Mouse (Mus musculus) adrenal gland, postnatal 25 days (tissue): ENCODE results near the gene Zfp316. TPM values are rescaled to one million over a fixed set of nuclear protein-coding genes. Genes with fewer than 3 reads are reported as not detected.

Source experiments
- DNase-seq: peaks from one replicate; pipeline ENCODE4 v3.0.0; 2021; ENCODE audit warnings: mixed read lengths
- long read RNA-seq: library from polyadenylated mRNA; stranded (forward); transcript quantifications from one replicate; pipeline ENCODE4 v2.0.0, GENCODE M21; 2021
- total RNA-seq: library from RNA; stranded (reverse); gene quantifications from 2 replicates; pipeline ENCODE4 v1.2.3, GENCODE M21; 2021

Zfp316 gene
- 7.4 and 11.6 TPM in 2 replicates for total RNA-seq
- long read RNA-seq, full-length matches to known transcripts = 7 of 9 reads
- long read RNA-seq, partial matches to known transcripts = 1 of 9 reads
- long read RNA-seq, other reads (novel, unspliced or antisense) = 1 of 9 reads

DNA sequence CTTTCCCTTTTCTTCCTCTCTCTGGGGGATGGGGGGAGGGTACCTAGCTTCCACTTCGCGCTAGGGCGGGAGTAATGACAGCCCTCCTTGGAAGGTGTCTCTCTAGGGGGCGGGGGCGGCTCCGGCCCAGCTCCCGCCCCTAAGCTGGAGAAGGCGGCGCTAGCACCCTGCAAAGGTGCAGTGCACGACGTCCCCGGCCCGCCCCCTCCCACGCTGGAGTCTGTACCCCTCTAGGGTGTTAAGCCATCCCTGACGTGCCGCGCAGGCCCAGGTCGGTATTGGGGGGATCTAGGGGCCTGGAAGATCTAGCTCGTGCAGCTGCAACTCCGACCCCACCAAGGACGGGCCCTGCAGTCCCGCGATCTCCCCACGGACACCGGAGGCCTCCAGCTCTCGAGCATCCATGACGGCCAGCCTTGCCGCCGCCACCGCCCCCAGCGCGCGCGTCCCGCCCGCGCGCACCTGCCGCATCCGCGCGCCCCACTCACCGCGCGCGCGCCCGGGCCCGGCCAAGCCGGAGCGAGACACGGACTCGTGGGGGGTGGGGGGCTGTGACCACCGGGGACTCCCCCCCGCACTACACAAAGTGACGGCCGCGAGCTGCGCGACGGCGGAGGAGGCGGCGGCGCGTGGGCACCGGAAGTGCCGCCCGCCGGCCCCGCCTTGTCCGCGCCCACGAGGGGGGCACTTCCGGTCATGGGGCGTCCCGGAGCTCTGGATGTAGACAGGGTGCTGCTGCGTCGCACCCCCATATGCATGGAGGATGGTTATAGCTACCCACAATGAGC is at the start of gene Zfp316:
Zfp316 (minus strand) TSS at position 660 of the 788 bp plus-strand sequence.
- DNase-seq = peak; percentile 79

DNA sequence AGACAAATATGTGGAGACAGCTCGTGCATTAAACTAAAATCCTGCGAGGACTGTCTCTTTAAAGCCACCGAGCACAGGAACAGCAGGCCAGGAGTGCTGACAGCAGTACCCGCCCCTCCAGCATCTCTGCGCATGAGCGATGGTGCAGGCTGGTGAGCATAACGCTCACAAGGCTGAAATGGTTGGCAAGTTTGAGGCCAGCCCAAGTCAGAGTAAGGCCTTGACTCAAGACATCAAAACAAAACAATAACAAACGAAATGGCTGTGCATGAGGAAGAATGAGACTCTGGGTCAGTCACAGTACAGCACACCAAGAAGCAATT is 47.4 kb upstream of the Zfp316 start:
- peak; percentile 57 for DNase-seq

DNA sequence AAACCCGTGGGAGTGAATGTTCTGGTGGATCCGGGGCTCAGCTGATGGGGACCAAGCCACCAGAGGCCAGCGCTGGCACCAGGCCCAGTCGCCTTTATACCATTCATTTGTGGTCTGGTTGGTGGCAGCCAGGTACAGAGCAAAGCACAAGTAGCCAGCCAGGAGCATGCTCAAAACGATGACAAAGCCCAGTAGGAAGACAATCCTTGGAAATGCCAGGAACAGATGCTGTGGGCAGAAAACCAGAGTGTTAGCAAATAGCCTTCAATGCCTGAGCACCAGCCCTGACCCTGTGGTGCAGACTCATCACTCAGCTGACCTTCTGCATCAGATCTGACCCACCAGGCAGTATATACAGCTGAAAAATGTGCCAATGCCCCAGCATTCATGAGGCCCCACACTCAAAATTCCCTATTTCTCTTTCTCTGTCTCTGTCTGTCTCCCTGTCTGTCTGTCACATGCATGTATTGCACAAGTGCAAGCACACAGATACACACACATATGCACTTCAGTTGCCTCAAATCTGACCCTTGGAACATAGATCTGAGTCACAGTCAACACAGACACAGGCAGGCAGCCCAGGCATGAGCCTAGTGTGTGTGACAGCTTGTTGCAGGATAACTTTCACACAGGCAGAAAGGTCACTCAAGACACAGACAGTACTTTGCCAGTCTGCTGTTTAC is 46.9 kb upstream of the Zfp316 start:
- DNase-seq = no peak

DNA sequence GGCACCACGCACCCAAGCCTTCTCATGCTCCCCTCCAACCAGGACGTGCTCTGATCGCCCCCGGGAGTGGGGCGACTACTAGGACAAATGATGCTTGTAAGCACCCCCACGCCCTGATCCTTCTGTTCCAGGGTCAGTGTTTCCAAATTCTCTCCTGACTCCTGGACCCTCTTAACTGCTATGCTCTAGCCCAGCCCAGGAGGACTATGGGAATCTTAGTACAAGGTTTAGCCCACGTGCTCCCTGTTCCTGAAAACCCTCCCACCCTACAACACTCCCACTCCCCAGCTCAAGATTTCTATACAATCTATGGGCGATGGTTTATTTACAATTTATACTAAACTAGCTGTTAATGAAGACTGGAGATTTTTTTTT is 45.7 kb upstream of the Zfp316 start:
- no peak for DNase-seq

DNA sequence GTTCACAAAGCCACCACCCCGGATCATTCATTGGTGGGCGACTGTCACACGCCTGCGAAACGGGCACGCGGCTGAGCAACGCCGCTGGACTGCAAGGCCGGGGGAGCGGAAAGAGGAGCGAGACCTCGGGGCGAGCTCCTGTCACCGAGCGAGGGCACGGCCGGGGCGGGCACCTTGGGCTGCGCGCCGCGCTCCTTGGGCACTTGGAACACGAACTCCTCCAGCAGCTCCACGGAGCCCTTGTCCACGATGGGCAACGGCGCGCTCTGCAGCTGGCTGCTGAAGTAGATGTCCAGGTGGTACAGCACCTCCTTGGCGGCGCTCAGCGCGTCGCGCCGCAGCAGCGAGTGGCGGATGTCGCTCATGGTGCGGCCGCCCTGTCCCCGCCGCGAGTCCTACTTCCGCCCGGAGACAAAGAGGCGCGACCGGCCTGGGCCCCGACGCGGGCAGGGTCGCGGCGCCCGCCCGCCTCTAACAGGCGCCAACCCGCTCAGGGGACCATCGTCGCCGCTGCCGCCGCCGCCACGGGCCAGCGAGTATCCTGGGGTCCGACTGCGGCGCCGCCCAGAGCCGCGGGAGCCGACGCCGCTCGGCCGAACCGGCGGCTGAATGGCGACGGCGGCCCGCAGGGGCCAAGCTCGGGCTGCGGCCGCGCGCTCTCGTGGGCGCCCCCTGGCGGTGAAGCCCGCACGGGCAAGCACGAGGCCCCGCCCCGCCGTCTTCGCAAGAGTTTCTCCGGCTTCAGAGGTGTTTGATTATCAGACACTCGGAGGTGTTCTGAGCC is 45.1 kb upstream of the Zfp316 start, which contains the start of gene E130309D02Rik:
E130309D02Rik (minus strand) TSS at position 631 of the 784 bp plus-strand sequence.
- DNase-seq = peak; percentile 94

DNA sequence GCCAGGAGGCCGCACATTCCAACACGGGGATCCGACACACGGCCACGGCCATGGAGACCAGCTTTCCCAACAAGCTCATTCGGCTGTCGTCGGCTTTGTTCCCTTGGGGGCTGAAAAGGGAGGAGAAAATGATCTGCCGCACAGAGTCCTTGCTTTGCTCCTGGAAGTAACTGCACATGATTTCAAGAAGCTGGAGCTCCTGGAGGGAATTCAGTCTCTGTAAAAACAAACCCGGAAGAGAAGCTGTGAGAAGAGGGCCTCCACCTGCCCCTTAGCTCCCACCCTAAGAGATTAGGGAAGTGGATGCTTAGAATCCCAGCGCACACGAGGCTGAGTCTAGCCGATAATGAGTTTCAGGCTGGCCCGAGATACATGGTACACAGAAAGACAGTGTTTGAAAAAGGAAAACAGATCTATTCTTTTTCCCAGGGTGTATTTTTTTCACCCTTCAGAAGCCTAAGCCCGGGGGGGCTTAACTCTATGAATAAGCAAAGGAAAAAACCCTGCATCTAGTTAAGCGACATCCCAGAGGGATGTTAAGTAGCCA is 44.4 kb upstream of the Zfp316 start:
- no peak for DNase-seq

DNA sequence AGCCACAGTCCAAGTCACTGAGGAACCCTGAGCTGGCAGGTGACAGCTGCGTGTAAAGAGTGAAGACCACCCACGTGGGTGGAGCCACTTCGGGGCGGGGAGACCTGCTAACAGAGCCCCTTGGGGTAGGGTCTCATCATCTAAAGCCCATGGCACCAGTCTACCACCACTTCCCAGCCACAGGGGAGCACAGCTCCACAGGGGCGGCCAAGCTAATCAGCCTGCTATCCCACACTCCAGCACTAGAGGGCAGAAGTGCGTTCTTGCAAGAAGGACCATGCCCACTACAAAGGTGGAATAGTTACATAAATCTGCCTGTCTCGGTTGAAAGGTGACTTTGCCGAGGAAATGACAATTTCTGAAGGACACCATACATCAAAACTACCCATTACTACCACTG is 42.1 kb upstream of the Zfp316 start:
- peak; percentile 76 for DNase-seq

- no peak for DNase-seq
Observed at GRCm38 (mm10) chr5:143309916-143310315, 40.1 kb upstream of the Zfp316 start.

DNA sequence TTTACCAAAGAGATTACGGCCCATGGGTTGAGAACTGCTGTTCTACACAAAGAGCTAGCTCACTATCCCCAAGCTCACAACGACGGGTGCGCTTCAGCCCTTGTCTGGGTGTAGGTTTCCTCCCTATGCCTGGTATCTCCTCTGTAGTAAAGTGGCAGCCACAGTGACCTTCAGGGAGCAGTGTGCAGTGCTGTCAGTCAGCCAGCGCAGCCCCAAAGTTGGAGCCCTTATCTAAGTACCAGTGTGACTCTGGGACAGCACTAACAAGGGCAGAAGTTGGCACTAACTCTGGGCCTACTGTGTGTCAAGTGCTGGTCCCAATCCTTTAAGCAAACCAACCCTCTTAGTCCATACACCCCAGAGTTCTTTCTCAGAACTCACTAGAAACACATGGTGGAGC is 39.0 kb upstream of the Zfp316 start:
- DNase-seq = no peak

DNA sequence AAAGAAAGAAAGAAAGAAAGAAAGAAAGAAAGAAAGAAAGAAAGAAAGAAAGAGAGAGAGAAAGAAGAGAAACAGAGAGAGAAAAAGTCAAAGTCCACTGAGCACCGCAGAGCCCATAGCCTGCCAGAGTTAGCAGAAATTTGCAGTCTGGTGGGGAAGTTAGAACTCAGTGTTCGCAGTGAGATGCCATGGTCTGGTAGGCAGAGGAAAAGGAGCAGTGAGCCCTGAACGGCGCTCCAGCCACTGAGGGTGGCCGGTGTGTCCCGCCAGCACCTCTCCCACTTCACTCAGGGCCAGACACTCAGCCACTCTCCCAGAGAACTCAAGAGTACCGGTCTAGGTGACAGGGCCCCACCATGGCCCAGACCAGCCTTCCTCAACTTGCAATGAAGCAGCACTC is 34.4 kb upstream of the Zfp316 start:
- DNase-seq = no peak

GRCm38 (mm10) chr5:143301296-143301695 is 31.5 kb upstream of the Zfp316 start:
- no peak for DNase-seq

DNA sequence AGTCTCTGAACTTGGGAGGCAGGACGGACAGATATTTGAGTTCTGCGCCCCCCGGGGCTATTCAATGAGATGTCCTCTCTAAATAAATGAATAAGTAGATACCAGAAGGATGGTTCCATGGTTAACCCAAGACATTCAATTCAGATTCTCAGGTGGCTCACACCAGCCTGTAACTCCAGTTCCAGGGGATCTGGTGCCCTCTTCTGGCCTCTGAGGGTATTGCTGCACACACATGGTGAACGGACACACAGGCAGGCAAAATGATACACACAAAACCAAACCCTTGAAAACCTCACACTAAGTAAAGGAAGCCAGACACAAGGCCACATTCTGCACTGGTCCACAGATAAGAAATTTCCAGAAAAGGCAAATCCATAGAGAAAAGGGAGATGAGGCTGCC is 29.9 kb upstream of the Zfp316 start:
- DNase-seq = peak; percentile 59

- DNase-seq = no peak
Observed at GRCm38 (mm10) chr5:143298391-143298790, 28.6 kb upstream of the Zfp316 start.

GRCm38 (mm10) chr5:143297986-143298385 is 28.2 kb upstream of the Zfp316 start:
- no peak for DNase-seq

GRCm38 (mm10) chr5:143295330-143295729 is 25.5 kb upstream of the Zfp316 start:
- DNase-seq = no peak

GRCm38 (mm10) chr5:143294862-143295261 is 25.0 kb upstream of the Zfp316 start:
- no peak for DNase-seq

DNA sequence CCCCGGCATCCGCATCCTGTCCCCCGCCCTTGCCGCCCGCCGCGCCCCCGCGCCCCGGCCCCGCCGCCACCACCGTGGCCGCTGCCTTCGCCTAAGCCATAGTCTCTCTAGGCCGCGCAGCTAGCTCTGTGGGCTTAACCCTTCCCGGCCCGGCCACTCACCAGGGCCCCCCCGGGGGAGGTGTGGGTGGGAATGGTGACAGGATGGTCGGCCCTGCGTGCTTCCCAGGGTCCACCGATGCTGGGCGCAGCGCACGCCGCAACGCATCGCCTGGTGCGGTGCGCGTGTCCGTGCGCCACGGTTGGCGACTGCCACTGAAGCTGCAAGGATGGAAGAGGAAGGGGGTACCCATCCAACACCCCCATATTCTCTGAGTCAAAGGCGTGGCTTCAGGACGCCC is 23.6 kb upstream of the Zfp316 start, which contains the start of gene Zfp853:
Zfp853 (minus strand) TSS at position 220 of the 400 bp plus-strand sequence.
- no peak for DNase-seq

DNA sequence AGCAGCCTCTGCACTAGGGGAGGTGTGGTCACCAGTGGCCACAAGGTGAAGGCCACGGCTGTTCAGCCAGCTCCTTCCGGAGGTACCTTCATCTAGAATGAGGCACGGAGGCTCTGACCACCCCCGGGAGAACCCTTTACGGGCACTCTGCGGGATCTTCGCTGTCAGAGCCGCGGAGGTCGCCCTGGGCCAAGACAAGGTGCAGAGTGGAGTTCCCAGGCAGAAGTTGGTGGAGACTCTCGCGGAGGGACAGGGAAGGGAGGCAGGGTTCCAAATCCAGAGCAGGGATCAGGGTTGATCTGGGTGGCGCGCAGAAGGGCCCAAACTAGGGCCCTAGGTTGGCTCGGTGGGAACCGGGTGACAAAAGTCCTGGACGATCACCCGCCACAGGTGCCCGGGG is 23.1 kb upstream of the Zfp316 start:
- no peak for DNase-seq

GRCm38 (mm10) chr5:143289299-143289698 is 19.5 kb upstream of the Zfp316 start:
- DNase-seq = no peak

DNA sequence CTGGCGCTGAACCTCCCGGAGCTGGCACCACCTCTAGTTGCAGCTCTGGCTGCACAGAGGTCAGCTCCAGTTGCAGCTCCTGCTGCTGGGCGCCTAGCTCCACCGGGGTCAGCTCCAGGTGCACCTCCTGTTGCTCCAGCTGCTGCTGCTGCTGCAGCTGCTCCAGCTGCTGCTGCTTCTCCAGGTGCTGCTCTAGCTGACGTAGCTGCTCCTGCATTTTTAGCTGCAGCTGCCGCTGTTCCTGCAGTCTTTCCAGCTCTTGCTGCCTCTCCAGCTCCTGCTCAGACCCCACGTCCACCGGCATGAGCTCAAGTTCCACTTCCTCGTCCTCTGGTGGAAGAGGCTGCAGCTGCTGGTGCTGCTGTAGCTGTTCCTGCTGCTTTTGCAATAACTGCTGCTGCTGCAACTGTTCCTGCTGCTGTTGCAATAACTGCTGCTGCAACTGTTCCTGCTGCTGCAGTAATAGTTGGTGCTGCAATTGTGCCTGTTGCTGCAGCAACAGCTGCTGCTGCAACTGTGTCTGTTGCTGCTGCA is 18.6 kb upstream of the Zfp316 start:
- DNase-seq = no peak

DNA sequence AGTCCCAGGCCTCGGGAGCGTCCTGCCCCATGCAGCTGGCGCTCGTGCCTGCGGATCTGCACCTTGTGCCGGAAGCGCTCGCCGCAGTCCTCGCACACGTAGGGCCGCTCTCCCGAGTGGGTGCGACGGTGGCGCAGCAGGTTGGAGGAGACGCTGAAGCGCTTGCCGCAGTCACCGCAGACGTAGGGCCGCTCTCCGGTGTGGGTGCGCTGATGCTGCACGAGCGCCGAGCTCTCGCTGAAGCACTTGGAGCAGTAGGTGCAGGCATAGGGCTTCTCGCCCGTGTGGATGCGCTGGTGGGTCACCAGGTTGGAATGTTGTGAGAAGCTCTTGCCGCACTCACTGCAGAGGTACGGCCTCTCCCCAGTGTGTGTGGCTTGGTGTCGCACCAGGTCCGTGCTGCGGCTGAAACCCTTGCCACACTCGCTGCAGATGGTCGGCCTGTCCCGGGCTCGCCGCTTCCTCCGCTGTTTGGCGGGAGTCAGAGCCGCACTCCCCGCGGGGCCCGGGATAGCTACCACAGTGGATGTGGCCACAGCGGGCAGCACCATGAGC is 18.0 kb upstream of the Zfp316 start:
- DNase-seq = no peak

DNA sequence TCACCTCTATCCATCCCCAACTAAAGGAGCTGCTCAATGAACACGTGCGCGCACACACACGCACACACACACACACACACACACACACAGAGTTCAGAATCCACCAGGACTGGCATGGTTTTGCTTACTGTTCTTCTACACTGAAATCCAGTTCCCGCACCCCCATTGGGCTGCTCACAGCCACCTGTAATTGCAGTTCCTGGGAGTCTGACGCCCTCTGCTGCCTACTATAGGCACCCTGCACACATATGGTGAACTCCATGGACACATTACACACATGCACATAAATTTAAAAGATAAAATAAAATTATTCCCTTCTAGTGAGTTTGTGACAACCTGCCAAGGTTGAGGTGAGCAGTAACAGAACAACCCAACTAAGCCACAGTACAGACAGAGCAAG is 14.9 kb upstream of the Zfp316 start:
- no peak for DNase-seq
